Mouse (Mus musculus): Measurements from ENCODE around the gene Gm9602. TPM values are rescaled to one million over a fixed set of nuclear protein-coding genes. Genes with fewer than 3 reads are reported as not detected.
"Not testable (repeated sequence)": the region's sequence is repeated elsewhere in the genome, so short reads cannot be mapped to it uniquely, and the experiment has no call there.

Gm9602 gene
- total RNA-seq (2012; rRNA removed): not detected in 2 replicates

DNA sequence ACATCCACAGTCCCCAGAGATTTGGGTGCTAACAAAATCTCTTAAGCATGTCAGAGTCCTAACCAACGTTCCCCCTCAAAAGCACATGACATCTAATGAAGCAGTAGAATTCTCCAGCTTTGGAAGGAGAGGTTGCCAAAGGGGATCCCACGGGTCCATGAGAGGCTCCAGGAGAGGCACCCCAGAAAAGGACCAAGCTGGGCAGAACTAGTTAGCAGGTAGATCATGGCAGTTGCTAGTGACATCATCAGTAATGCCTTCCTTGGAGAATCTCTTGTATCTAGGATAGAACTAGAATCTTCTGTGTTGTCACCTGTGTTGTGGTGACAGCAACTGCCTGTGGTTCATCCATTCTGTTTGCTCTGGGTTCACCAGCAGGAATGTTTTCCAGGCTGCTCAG, at the start of gene Gm9602:
Gene Gm9602 (plus strand): TSS at position 301 of the 400 bp plus-strand sequence.
- in situ Hi-C loops (cut with MboI; ENCODE audit: low sequenced_read_pairs in 2 of 2, unreplicated experiment in 2 of 2); H3K9ac ChIP-seq (ENCODE audit: insufficient read depth, low read depth, low read length, poor library complexity, severe bottlenecking); H3K27ac ChIP-seq (ENCODE audit: insufficient read depth, low read depth, low read length, poor library complexity, severe bottlenecking); H3K4me1 ChIP-seq (ENCODE audit: control insufficient read depth in 2 of 2, insufficient read depth in 2 of 2, low read length in 2 of 2, poor library complexity in 1 of 2); H3K9me3 ChIP-seq (ENCODE audit: control insufficient read depth, insufficient read depth, low read depth, low read length); H3K4me3 ChIP-seq (ENCODE audit: insufficient read depth in 1 of 2, low read depth in 1 of 2, low read length in 2 of 2, poor library complexity in 1 of 2, severe bottlenecking in 1 of 2); H3K36me3 ChIP-seq (ENCODE audit: control insufficient read depth, insufficient read depth, low read length, poor library complexity, severe bottlenecking); DNase-seq (ENCODE audit: low read depth, low spot score): not testable (repeated sequence)

DNA sequence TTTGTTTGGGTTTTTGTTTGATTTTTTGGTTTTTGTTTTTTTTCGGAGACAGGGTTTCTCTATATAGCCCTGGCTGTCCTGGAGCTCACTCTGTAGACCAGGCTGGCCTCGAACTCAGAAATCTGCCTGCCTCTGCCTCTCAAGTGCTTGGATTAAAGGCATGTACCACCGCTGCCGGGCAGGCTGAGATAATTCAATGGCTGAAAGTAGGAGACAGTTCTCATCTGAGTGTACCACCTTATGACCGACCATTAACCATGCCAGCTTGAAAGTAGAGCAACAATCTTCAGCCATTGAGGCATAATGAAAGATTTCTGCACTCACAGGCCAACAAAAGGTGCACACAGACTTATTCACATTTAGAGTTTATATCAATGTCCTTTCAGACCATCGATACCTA, 30.3 kb downstream of the Gm9602 start:
- H3K9me3 ChIP-seq (ENCODE audit: control insufficient read depth, insufficient read depth, low read depth, low read length); DNase-seq (ENCODE audit: low read depth, low spot score); H3K36me3 ChIP-seq (ENCODE audit: control insufficient read depth, insufficient read depth, low read length, poor library complexity, severe bottlenecking); H3K4me1 ChIP-seq (ENCODE audit: control insufficient read depth in 2 of 2, insufficient read depth in 2 of 2, low read length in 2 of 2, poor library complexity in 1 of 2); in situ Hi-C loops (cut with MboI; ENCODE audit: low sequenced_read_pairs in 2 of 2, unreplicated experiment in 2 of 2); H3K27ac ChIP-seq (ENCODE audit: insufficient read depth, low read depth, low read length, poor library complexity, severe bottlenecking); H3K9ac ChIP-seq (ENCODE audit: insufficient read depth, low read depth, low read length, poor library complexity, severe bottlenecking); H3K4me3 ChIP-seq (ENCODE audit: insufficient read depth in 1 of 2, low read depth in 1 of 2, low read length in 2 of 2, poor library complexity in 1 of 2, severe bottlenecking in 1 of 2): not testable (repeated sequence)

DNA sequence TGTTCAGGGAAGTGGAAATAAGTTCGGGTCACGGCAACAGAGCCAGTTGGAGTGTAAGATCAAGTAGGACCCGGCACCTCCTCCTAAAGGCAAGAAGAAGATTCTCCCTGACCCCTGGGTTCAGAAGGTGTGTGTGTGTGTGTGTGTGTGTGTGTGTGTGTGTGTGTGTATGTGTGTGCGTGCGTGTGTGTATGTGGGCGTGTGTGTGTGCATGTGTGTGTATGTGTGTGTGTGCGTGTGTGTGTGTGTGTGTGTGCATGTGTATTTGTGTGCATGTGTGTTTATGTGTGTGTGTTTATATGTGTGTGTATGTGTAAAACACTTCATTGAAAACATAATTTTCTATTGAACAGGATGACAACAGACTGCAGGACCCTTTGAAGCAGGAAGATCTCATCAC, 45.8 kb downstream of the Gm9602 start:
- H3K4me3 ChIP-seq (ENCODE audit: insufficient read depth in 1 of 2, low read depth in 1 of 2, low read length in 2 of 2, poor library complexity in 1 of 2, severe bottlenecking in 1 of 2); in situ Hi-C loops (cut with MboI; ENCODE audit: low sequenced_read_pairs in 2 of 2, unreplicated experiment in 2 of 2); H3K36me3 ChIP-seq (ENCODE audit: control insufficient read depth, insufficient read depth, low read length, poor library complexity, severe bottlenecking); H3K27ac ChIP-seq (ENCODE audit: insufficient read depth, low read depth, low read length, poor library complexity, severe bottlenecking); H3K4me1 ChIP-seq (ENCODE audit: control insufficient read depth in 2 of 2, insufficient read depth in 2 of 2, low read length in 2 of 2, poor library complexity in 1 of 2); H3K9me3 ChIP-seq (ENCODE audit: control insufficient read depth, insufficient read depth, low read depth, low read length); DNase-seq (ENCODE audit: low read depth, low spot score); H3K9ac ChIP-seq (ENCODE audit: insufficient read depth, low read depth, low read length, poor library complexity, severe bottlenecking): not testable (repeated sequence)

Other genes with a start within 250 kb of the Gm9602 start
- not detected in 2 replicates for gene Gm3047, start 220.9 kb upstream of the Gm9602 start, total RNA-seq (2012; rRNA removed)
- 0.18 TPM in 1 of 2 replicates, not detected in the other for gene Gm8159, start 144.0 kb upstream of the Gm9602 start, total RNA-seq (2012; rRNA removed)
- 0.26 and 0.40 TPM in 2 replicates for gene Gm3239, start 112.1 kb upstream of the Gm9602 start, total RNA-seq (2012; rRNA removed)
- gene Gm7876, start 67.1 kb upstream of the Gm9602 start, total RNA-seq (2012; rRNA removed): not detected in 2 replicates
- 0.22 and 0.26 TPM in 2 replicates for gene Gm3252, start 49.6 kb upstream of the Gm9602 start, total RNA-seq (2012; rRNA removed)
- not detected in 2 replicates for gene Gm3269, start 61.8 kb downstream of the Gm9602 start, total RNA-seq (2012; rRNA removed)
- 0.79 TPM in 1 of 2 replicates, not detected in the other for gene Gm3264, start 79.2 kb downstream of the Gm9602 start, total RNA-seq (2012; rRNA removed)
- not detected in 2 replicates for gene Gm3278, start 116.1 kb downstream of the Gm9602 start, total RNA-seq (2012; rRNA removed)
- gene Gm8297, start 207.6 kb downstream of the Gm9602 start, total RNA-seq (2012; rRNA removed): not detected in 2 replicates
- not detected in 2 replicates for gene Gm3298, start 239.6 kb downstream of the Gm9602 start, total RNA-seq (2012; rRNA removed)

All from ES-E14 (cell line).